Mouse (Mus musculus) spleen, adult 18-20 months (tissue): ENCODE measurements around the gene Fam76a.
A peak's percentile ranks its signal among the peaks of the same experiment; 100 is the strongest.
"Not testable (repeated sequence)": the region's sequence is repeated elsewhere in the genome, so short reads cannot be mapped to it uniquely, and the experiment has no call there.

ENCODE experiments used
- DNase-seq, 2 experiments: peaks; one replicate each; pipeline ENCODE4 v3.0.0; 2022; ENCODE audit warnings: mixed read lengths in 2 of 2

Fam76a gene

DNA sequence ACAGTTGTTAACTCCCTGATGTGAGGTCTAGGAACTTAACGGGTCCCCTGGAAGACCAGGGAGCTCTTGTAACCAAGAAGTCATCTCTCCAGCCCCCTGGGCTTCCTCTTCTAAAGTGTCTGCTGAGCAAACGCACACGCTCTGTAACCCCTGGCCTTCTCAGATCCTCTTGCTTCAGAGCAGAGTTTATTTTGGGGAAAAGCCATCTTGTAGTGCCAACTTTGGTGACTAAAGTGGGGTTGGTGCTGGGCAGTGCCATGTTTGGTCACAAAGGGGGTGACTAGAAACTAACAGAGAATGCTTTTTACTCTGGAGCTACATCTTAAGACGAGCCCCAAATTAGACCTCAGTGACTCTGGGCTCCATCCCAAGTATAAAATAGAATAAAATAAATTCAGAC is 22.4 kb upstream of the Fam76a start:
- no peak for DNase-seq

DNA sequence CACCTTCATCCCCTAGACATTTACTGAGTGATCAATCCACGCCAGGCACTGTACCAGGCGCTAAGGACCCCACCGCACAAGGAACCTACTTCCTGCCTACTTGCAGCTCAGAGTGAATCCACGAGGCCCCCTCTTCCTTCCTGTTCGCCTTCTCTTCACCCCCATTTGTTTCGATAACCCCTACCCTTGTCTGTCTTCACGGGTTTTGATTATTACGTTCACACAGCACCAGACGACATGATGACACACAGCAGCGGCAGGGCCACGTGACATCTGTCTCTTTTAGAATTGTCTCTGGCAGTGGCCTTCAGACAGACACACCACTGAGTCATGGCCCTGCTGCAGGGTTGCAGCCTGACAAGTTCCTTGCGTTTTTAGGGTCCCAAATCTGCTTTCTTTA is 21.7 kb upstream of the Fam76a start:
- no peak for DNase-seq

DNA sequence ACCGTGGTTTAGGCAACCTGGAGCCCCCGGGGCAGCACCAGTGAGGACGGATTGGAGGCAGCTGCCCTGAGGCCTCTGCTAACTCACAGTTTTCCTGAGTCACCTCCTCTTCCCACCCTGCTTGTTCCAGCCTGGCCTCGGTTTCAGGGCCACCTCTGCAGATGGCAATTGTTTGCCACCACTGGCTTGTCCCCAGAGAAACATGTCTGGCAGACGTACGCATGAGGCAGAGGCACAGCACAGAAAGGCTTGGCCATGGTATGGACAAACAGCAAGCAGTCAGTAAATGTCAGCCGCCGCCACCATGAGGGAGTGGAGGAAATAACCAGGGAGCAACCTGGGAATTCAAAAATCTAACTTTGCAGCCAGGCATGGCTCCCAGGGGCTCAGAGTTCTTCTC is 20.7 kb upstream of the Fam76a start:
- DNase-seq = no peak

DNA sequence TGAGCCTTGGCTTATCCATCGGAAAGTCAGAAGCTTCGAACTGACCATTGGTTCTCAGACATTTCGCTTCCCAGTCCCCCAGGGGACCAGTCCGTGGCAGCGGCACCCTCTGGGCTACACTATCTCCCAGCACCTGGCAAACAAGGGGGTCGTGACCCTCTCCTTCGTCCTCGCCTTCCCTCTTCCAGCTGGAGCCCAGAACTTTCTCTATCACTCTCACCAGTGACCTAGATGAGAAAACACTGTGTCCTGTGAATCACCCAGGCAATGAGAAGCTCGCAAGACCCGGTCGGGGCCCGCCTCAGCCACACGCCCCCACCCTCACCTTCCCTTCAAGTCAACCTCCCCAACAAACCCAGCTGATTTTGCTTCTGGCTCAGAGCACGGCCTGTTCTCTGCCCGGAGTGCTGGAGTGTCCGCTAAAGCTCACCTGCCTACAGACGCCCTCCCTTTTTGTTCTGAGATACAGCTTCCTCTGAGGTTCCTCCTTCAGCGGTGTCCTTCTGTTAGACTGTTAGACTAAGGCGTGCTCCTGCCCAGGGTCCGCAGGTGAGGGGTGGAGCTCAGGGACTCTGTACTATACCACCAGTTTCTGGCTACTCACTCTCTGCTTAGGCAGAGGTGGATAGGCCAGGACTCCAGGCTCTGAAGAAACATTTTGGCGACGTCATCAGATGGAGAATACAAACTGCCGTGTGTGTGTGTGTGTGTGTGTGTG is 18.8 kb upstream of the Fam76a start:
- no peak for DNase-seq

DNA sequence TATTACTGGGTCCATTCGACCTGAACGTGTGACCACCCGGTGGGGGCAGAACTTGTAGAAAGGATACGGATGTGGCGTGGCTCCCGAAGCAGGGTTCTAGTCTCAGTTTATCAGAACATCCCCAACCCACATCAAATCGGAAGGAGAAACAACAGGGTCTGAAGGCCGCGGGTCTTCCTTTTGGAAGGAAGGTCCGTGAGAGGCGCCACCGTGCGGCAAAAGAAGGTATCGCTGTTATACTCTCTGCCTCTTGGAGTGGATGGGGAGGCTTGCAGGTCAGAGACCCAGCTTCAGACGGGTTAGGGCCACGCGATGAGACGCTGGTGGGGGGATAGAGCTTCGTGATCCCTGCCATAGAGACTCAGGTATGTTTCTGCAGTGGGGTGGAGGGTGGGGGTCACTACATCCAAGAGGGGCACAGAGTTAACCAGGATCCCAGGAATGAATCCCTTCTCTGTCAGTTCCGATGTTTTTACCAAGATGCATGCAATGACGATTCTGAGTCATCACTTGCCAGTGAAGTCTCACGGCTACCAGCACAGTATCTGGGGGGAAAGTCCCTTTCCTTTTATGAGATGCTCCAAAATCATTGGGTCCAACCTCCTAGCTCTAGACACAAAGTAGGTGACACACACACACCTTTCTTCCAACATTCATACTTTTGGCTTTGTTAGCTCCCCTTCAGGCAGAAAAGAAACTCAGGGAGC is 17.2 kb upstream of the Fam76a start:
- peak; percentile 38 to 75 for DNase-seq

DNA sequence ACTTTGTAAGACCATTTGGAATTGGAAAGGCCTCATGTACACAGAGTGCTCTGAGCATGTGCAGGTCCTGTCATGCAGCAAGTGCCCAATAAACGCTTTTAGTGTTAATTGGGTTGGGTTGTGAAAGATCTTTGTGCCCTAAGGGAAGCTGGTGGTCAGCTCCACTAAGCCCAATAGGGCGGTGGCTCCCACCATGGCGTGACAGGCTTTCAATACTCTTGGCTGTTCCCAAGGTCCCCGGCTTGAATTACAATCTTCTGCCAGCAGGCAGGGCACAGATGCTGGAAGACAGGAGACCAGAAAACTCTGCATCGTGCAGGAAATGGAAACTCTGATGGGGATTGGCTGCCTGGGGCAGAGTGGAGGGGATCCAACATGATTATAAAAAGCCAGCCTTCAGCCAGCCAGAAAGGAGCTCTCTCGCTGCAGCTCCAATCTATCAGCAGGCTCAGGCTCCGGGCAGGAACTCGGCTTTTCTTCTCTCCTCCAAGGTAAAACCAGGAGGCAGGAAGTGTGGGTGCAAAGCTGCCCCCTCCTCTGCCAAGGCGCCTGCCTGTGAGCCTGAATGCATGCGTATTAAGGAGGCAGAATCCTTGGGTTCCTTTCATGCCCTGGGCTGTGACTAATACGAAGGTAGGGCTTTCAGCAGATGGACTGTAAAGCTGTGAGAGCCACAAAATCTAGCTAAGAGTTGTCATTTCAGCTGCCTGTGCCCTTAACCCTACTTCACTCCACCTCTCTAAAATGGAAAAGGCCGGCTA is 16.0 kb upstream of the Fam76a start:
- DNase-seq = no peak

DNA sequence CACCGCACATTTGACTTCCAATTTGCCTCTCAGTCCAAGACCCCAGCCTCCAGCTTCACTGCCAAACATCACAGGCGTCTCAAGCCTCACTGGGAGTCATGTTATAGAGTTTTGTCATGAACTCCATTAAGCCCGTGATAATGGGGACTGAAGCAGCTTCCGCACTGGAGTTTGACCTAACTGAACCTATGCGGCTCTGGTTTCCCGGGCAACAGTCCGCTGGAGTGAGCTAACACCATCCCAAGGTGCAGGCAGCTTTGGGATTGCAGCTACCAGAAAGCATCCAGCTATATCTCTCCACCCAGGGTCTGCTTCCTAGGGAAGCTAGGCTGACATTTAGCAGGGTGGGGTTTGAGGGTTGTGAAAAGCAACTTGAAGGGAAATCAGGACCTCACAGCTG is 12.3 kb upstream of the Fam76a start:
- DNase-seq = no peak

DNA sequence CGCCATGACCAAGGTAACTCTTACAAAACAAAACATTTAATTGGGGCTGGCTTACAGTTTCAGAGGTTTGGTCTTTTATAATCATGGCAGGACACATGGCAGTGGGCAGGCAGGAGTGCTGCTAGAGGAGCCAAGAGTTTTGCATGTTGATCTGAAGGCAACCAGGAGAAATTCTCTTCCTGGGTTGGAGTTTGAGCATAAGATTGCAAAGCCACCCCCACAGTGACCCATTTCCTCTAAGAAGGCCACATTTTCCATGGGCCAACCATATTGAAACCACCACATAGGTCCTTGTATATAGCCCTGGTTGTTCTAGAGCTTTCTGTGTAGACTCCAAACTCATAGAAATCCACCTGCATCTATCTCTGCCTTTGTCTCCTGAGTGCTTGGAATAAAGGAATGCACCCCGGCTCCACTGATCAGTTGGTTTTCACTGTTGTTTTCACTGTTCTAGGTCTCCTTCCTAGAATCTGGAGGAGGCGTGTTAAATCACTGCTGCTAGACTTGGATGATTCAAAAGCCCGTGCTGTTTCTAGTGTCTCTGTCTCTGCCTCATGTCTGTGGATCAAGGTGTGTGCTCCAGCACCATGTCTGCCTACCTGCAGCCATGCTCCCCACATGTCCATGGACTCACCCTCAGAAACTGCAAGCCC is 10.5 kb upstream of the Fam76a start:
- DNase-seq = no peak

DNA sequence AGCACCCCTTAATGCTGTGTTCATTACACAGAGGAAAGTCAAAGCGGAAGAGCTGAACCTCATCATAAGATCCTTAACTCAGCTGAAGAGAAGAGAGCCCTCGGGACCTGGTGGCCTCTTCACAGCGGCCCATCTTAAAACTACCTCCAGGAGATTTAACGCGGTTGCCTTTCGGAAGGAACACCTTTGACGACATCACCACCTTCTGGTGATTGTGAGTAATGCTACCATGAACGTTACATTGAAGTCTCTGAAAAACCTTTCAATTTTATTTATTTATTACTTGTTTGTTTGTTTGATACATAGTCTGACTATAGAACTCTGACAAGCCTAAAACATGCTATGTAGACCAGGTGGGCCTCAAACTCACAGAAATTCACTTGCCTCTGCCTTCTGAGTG is 8.4 kb upstream of the Fam76a start:
- peak in 1 of 2 experiments; percentile 52 for DNase-seq

DNA sequence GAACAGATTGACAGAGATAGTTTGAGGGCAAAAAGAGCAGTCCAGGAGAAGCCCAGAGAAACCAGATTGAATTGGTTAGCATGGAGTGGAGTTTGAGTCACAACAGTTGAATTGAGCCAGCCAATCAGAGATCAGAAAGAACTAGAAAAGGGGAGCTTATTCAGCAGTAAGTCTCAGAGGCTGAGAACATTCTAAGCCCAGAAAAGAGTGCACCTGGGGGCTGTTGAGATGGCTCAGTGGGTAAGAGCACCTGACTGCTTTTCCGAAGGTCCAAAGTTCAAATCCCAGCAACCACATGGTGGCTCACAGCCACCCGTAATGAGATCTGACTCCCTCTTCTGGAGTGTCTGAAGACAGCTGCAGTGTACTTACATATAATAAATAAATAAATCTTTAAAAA is 4.2 kb upstream of the Fam76a start:
- DNase-seq = not testable (repeated sequence)

DNA sequence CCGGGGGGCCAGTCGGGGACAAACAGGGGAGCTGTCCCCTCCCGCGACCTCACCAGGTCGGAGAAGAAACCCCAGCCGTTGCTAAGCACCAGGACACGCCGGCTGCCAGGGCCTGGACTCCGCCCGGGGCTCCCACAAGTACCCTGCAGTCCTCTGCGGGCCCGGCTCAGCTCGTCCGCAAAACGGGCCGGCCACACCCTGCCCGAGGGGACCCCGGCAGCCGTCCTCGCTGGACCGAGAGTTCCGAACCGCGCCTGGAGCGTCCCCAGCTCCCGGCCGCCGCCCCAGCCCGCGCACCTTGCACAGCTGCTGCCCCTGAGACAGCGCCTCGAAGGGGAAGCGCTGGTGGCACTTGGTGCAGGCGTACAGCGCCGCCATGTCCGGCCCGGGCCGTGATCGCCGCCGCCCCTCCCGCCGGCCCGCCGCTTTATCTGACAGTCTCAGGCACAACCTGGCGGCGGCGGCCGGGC is 262 bp downstream of the Fam76a start:
- DNase-seq = no peak

DNA sequence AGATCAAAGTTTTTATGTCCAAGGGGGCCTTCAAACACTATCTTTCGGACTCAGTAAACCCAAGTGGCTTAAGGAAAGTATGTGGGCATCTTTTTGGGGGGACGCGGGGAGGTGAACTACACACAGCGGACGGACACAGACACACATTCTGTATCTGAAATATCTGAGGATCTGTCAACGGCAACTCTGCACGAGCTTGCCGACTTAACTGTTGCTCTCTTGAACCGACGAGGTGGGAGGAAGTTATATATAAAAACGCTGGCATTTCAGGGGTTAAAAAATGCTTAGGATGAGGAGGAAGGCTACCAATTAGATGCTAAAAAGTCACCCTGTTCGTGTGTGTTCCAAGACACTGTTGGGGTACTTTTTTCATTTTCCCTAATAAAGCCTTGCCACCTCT is 870 bp downstream of the Fam76a start:
- no peak for DNase-seq

DNA sequence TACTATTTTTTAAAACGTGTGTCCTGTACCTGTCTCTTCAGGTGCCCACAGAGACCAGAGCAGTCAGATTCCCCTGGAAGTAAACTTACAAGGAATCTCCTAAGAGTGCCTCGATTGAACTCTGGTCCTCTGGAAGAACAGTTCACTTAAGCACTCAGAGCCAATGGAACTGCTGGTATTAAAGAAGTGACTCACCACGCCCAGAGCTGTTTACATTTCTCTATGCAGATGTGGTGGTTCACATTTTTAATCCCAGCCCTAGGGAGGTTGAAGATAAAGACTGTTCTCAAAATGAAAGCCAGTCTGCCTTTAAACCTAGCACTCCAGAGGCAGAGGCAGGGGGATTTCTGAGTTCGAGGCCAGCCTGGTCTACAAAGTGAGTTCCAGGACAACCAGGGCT is 2.2 kb downstream of the Fam76a start:
- no peak for DNase-seq

DNA sequence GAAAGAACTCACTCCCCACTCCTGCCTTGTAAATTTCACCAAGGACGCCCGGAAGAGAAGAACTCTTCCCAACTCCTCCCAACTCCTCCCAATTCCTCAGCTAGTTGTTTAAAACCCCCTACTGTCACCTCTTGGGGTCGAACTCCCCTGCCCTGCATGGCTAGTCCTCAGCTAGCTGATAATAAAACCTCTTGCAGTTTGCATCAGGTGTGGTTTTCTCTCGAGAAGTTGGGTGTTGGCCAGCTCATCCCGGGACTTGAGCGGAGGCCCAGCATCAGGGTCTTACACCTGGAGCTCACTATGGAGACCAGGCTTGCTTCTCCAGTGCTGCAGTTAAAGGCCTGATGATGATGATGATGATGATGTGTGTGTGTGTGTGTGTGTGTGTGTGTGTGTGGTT is 3.9 kb downstream of the Fam76a start:
- not testable (repeated sequence) for DNase-seq

DNA sequence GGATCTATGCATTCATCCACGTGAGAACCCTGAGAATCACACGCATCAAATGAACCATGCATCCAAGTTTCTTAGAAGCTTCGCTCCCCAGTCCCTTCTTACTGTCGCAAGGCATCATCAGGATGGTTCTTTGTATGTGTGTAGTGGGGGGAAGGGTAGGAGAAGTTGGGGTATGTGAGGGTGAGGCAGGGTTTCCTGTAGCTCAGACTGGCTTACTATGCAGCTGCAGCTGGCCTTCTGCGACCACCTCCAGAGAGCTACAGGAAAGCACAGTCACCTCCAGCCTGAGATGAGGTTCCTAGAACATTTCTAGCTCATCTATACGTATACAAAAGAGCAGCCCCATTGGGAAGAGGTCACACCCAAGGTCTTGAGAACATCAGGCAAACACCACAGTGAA is 10.2 kb downstream of the Fam76a start:
- DNase-seq = no peak

DNA sequence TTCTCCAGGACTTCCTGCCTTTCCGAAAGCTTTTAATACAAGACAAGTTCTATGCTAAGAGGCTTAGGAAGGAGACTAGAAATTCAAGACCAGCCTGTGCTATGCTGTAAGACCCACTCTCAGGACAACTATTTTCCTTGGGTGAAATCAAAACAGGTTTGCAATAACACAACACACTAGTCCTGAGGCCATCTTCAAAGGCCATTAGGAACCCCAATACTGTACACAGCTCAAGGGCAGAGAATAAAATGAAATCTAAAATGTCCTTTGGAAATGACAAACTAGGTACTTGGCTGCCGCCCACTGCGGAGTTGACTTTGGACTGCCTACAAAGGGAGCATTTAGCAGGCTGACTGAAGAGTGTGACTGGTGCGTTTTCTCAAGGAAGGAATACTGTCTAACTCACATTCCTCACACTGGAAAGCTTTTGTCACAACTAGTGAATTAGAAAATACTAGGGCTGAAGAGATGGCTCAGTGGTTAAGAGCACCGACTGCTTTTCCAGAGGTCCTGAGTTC is 16.5 kb downstream of the Fam76a start:
- DNase-seq = no peak

DNA sequence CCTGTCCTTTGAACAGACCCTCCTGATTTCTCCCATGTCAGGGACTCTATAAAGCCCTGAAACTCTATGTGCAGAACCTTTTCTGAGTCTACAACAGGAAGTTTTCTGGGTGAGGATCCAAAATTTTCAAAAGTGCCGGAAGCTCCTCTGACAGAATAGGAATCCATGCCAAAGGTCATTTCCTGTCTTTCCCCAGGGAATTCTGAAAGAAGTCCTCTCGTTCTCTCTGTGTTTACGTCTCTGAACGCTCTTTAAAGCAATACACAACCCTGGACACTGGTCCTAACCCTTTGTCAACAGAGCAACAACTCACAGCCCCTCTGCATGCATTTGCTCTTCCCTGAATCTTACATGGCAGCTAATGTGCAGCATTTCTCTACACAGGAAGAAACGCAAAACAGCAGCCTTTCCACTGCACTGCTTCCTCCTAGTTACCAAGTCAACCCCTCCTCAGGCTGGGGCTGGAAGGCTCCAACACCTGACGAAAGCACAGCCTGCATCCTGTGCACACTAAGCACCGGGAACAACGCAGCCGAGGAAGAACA is 17.5 kb downstream of the Fam76a start:
- no peak for DNase-seq

DNA sequence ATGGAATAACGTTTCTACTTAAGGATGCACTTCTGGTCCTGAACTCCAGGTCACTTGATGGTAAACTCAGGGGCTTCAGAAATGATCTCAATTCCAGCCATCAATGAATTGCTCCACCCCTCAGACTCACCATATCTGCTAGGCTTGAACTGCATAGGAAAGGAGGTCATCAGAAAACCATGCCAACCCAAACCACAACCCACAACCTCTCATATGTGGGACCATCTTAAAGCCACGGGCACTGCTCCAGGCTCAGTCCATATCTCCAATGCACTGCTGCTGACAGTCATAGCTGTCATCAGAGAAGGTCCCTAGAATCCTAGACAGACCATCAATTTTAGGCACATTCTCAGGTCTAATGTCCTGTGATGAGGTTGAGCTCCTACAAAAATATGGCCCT is 18.3 kb downstream of the Fam76a start:
- DNase-seq = no peak

DNA sequence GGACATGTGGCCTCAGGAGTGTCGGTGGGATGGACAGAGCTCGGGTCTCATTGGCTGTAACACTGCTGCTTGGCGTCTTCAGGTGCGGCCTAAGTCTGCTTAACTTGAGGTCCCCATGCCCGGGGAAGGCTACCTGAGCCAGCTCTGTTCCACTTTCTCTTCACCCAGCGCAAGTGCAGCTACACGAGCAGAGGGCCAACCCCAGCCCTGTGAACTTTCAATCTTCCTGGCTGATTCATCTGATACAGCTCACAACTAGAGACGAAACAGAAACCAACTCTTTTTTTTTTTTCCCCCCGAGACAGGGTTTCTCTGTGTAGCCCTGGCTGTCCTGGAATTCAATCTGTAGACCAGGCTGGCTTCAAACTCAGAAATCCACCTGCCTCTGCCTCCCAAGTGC is 24.2 kb downstream of the Fam76a start:
- DNase-seq = no peak

DNA sequence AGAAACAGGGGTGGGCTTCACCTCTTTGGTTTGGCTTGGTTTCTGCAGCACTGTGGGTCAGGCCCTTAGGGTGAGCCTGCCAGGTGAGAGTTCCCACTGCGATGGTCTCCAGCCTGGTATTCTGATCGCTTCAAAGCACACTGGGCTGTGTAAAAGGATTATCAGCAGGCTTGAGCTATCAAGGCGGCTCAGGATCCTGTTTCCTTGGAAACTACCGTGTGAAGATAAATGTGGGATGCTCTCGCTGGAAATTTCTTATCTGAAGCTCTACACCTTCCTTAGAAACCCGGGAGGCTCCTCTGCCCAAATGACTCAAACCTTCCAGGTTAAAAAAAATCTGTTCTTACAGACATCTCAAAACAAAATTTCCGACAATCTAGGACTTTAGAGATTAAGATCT is 28.0 kb downstream of the Fam76a start:
- no peak for DNase-seq

DNA sequence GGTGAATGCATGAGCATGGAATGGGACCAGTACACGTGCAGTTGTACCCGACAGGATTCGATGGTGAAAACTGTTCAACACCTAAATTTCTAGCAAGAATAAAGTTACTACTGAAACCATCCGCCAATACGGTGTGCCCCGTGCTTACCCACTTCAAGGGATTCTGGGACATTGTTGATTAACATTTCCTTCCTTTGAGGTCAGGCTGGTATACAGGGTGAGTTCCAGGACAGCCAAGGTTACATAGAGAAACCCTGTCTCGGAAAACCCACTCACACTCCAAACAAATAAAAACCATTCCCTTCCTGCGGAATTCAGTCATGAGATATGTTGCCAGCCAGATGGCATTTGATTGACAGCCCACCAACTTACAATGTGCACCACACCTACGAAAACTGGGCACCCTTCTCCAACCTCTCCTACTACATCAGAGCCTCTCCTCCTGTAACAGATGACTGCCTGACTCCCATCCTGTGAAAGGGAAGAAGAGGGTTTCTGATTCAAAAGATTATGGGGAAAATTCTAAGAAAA is 37.4 kb downstream of the Fam76a start:
- DNase-seq = no peak

DNA sequence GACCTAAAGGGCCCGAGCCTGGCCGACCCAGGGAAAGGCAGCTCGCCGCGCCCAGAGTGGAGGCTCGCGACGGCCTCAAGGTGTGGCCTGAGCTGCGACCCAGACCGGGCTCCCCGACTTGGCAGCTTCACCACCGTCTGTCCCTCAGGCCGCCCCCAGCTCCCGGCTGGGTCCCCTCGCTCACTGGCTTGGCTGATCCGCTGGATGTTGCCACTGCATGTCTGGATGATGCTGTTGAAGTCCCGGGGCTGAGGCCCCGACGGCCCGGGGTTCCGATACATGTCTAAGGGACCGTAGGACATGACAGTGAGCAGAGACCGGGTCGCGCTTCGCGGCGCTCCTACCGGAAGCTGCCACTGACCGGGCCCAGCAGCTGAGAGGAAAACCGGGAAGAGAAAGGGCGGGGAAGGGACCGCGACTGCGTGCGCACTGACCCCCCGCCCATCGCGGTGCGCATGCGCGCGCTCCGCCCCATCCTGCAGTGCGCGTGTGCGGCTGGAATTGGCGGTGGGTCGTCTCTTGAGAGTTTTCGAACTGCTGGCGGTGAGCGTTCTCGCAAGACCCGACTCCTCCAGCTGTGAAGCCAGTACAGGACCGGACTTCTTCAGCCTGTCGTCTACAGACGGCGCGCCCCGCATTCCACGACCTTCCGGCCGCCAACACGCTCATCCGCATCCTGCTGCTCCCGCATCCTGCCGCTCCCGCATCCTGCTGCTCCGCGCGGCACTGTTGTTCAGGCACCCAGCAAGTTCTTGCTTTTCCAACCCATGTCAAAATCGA is 38.1 kb downstream of the Fam76a start, which contains the start of gene Stx12:
TSS of gene Stx12 (minus strand) at position 446 of the 780 bp plus-strand sequence.
- peak; percentile 73 to 86 for DNase-seq
